ENCODE assay signal across 23 mouse cellular contexts in the genomic region with DNA sequence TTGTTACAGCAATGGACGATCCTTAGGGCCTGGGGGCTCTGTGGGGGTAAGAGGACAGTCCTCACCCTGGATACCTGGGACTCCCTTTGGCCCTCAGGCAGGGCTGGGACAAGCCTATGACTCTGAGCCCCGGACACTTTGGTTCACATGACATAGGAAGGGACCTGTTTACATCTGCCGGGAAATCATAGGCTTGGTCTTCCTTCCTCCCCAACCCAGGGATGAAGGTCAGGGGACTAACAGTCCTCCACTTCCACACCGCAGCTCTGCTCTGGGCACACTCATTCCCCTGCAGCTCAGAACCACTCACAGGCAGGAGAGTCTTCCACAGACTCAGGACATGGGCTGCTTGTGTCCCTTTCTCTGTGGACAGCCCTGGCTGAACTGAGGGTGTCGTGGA. TPM values are rescaled to one million over a fixed set of nuclear protein-coding genes. Genes with fewer than 3 reads are reported as not detected.
"Had no signal": no experiment of that assay in that cellular context is flagged by ENCODE, and none has a peak within 500 bp of the region (broad histone marks: within the 10 kb centered on the region; RNA-seq: fewer than 3 reads in every experiment).

No protein-coding gene starts in this region.

- H3K27me3 ChIP-seq: lung, embryonic 15.5 days; midbrain, embryonic 12.5 days; neural tube, embryonic 12.5 days; neural tube, embryonic 15.5 days had no signal

- H3K4me3 ChIP-seq: liver, embryonic 12.5 days; lung, embryonic 15.5 days; midbrain, embryonic 10.5 days; midbrain, embryonic 12.5 days; myocyte; neural tube, embryonic 12.5 days; neural tube, embryonic 15.5 days had no signal

- H3K27ac ChIP-seq: liver, embryonic 12.5 days; liver, embryonic 14.5 days; lung, embryonic 15.5 days; midbrain, embryonic 10.5 days; midbrain, embryonic 12.5 days; neural tube, embryonic 12.5 days; neural tube, embryonic 15.5 days had no signal

- H3K9ac ChIP-seq: liver, embryonic 12.5 days; liver, embryonic 14.5 days; lung, embryonic 15.5 days; midbrain, embryonic 12.5 days; neural tube, embryonic 12.5 days; neural tube, embryonic 15.5 days had no signal

- H3K4me2 ChIP-seq: liver, embryonic 12.5 days; lung, embryonic 15.5 days; midbrain, embryonic 12.5 days; neural tube, embryonic 12.5 days; neural tube, embryonic 15.5 days had no signal

- H3K9me3 ChIP-seq: liver, embryonic 12.5 days; lung, embryonic 15.5 days; midbrain, embryonic 10.5 days; midbrain, embryonic 12.5 days; neural tube, embryonic 12.5 days; neural tube, embryonic 15.5 days had no signal

- ATAC-seq: liver, embryonic 12.5 days; midbrain, embryonic 16.5 days had no signal

- DNase-seq: lung, postnatal 10 days; midbrain, embryonic 14.5 days; retina, postnatal 1 day; right cerebral cortex, adult 18-20 months; right cerebral cortex, postnatal 25 days; right cerebral cortex, postnatal 4 days; spleen, adult 18-20 months; thymus, adult 18-20 months; thymus, postnatal 14 days; thymus, postnatal 36 days had no signal

RNA-seq across cellular contexts. Expression of a gene that starts 16.5 kb away (rescaled TPM):
- polyA plus RNA-seq: liver, embryonic 12.5 days; liver, embryonic 14.5 days; liver, embryonic 16.5 days; midbrain, embryonic 10.5 days; midbrain, embryonic 12.5 days; myocyte; neural tube, embryonic 12.5 days; small intestine, adult 2 months; stomach, embryonic 14.5 days; stomach, embryonic 16.5 days had no signal

RNA-seq across cellular contexts. Expression of a gene that starts 20.4 kb away (rescaled TPM):
- polyA plus RNA-seq: liver, embryonic 12.5 days; midbrain, embryonic 10.5 days had no signal
